In the genomic region with DNA sequence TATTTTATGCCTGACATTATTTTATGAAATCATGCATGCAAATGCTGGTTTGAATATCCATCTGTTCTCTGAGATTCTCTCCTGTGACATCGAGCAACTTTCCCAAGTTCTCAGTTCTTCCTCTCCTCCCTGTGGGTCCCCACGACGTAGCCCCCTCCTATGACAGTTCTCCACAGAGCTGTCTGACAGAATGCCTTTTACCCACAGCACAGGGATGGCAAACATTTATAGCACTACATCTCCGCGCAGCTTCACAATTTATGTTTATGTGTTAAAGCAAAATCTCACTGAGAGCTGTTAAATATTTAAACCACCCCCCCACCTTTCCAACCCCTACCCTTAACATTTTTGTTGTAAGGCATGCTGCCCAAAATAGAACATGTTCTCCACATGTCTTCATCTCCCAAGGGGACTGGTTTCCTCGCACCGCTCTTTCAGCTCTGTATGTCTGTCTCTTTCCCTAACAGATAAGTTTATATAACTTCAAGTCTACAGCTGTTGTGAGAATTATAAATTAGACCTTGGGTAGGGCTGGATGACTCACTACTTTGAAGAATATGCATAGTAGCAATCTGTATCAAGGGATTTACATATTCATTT, we compare ENCODE assay signal across 12 mouse cellular contexts.
DNase-seq lines count a peak whose midpoint lies in the region; ATAC-seq lines count a peak whose summit lies in the region.
"Had no signal": no experiment of that assay in that cellular context is flagged by ENCODE, and none has a peak within 500 bp of the region (broad histone marks: within the 10 kb centered on the region; RNA-seq: fewer than 3 reads in every experiment).

No protein-coding gene starts in this region.

- peak; percentile 95 for ATAC-seq in frontal cortex, adult (ENCODE audit: low TSS enrichment)
- ATAC-seq: midbrain, embryonic 13.5 days had no signal

- DNase-seq in layer of hippocampus, postnatal 14 days (ENCODE audit: low spot score in 2 of 2): peak; percentile 4 to 11
- DNase-seq in layer of hippocampus, postnatal 36 days: no peak
- DNase-seq in NIH3T3 (ENCODE audit: low read depth): peak; percentile 33
- DNase-seq in right cerebral cortex, postnatal 25 days: peak; percentile 12
- DNase-seq in lung, postnatal 25 days (ENCODE audit: low spot score): no peak
- DNase-seq in cerebellum, adult 8-10 months: no peak
- DNase-seq: cerebellum, adult 9-10 months; gastrocnemius, postnatal 36 days; heart, postnatal 36 days; lung, postnatal 36 days had no signal

Comparison
In these comparisons a context has a peak if more than half of its experiments do, and no peak if none do; other contexts are left out.
1. DNase-seq: peak in layer of hippocampus, postnatal 14 days (2 of 2), NIH3T3 (single experiment) and right cerebral cortex, postnatal 25 days (single experiment); none in layer of hippocampus, postnatal 36 days (0 of 2), lung, postnatal 25 days (single experiment) and cerebellum, adult 8-10 months (single experiment).